Mouse (Mus musculus): ENCODE results near the gene Tspan9. TPM values are rescaled to one million over a fixed set of nuclear protein-coding genes. Genes with fewer than 3 reads are reported as not detected.

Gene Tspan9
- total RNA-seq, 2 experiments from 2014 or later: 53.0 to 57.6 TPM

DNA sequence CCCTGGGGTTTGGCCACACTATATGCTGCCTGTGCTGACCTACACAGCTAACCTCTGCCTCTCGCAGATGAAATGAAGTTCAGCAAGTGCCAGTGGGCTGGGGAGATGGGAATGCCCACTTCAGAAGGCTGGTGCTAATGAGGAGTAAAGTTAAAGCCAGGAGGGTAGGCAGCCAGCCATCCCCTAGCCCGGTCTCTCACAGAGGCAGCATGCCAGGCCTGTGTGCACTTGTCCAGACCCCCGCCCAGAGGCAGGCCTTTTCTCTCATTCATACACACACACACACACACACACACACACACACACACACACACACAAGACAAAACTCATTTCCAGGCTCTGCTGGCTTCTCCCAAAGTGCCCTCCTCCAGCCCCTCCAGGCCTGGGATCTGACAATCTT lies 142.6 kb downstream of the Tspan9 start:
- Histone ChIP-seq H3K27ac (no peak overlapping the region), H3K4me3 (no peak overlapping the region)
- no peak for DNase-seq (ENCODE audit: extremely low spot score in 1 of 2, low spot score in 2 of 2)
- intact Hi-C loops (cut with DNase I): no loop called here
- no peak for TF ChIP-seq CTCF (IDR thresholded peaks at IDR 0.05)

DNA sequence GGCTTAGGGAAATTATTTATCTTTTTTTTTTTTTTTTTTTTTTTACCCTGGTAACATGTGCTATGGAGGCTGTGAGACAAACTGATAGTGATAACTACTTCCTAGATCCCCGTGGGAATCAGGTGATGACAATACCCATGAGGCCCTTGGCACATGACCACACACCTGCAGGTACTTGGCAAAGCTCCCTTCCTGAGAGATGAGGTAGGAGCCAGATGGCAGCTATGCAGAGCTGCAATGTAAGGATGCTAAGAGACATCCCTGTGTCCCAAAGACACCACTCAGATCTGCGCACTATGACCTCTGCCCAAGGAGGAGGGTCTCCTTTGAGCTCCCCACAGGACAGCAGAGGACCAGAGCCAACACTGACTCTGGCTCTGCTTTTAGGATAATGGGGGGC lies 144.3 kb downstream of the Tspan9 start:
- no peak overlapping the region for H3K4me3 ChIP-seq
- DNase-seq (ENCODE audit: extremely low spot score in 1 of 2, low spot score in 2 of 2): no peak
- no peak for TF ChIP-seq CTCF (IDR thresholded peaks at IDR 0.05)
- no peak overlapping the region for H3K27ac ChIP-seq
- intact Hi-C loops (cut with DNase I): no loop called here

DNA sequence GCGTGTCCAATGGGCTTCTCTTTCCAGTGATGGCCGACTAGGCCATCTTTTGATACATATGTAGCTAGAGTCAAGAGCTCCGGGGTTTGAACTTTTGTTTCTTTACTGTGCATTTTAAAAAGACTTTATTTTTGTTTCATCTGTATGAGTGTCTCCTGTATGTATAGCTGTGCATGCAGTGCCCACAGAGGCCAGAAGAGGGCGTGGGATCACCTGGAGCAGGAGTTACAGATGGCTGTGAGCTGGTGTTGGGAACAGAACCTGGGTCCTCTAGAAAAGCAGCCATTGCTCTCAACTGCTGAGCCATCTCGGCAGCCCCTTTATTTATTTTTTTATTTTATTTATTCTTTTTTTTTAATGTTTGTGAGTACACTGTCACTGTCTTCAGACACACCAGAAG lies 146.5 kb downstream of the Tspan9 start:
- H3K27ac ChIP-seq: no peak overlapping the region
- DNase-seq (ENCODE audit: extremely low spot score in 1 of 2, low spot score in 2 of 2): no peak
- peak; percentile 23 for TF ChIP-seq CTCF (IDR thresholded peaks at IDR 0.05)
- intact Hi-C loops (cut with DNase I): no loop called here
- H3K4me3 ChIP-seq: no peak overlapping the region

DNA sequence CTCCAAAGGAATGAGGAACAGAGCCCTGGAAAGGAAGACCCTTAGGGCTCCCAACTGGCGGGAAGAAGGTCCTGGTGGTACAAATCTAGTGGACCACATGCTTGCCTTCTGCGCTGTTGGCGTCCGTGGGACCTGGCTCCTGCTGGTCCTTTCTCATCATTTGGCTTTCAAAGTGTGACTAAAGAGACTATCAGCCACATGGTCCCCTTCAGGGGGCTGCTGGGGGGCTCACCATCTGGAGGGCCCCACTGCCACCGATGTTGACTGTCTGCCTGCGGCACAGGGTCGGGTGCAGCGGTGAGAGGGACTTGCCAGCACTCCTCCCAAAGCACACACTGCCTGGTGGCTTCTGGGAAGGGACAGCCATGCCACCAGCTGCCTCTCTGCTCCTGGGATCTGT lies 150.4 kb downstream of the Tspan9 start:
- Histone ChIP-seq H3K27ac (no peak overlapping the region), H3K4me3 (no peak overlapping the region)
- intact Hi-C loops (cut with DNase I): no loop called here
- TF ChIP-seq CTCF (IDR thresholded peaks at IDR 0.05): no peak
- DNase-seq (ENCODE audit: extremely low spot score in 1 of 2, low spot score in 2 of 2): no peak

DNA sequence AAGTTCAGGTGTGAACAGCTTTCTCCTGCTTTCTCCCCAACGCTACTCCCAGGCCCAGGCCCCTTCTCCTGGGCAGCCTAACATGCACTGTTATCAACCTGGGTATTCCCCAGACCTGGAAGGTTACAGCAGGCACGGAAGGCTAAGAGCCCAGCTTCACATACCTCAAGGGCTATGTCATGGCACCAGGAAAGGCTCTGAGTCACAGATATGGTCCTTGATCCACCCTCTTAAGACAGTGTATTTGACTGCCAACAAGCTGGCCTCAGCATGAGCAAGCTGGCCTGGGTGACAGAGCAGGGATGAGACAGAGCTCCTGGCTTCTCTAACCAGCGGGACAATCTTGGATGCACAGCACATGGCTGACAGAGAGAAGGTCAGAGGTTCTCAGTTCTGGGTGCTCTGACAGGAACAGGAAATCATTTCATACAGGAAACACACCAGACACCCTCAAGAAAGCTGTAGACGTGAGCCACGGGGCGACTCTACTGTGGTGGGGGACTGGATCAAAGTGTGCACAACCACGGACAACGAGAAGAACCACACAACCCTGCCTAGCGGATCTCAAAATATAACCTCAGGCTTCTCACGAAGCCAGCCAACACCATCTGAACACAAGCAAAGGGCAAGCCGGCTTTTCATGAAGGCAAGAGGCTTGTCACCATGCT lies 151.8 kb downstream of the Tspan9 start:
- intact Hi-C loops (cut with DNase I): no loop called here
- no peak for TF ChIP-seq CTCF (IDR thresholded peaks at IDR 0.05)
- no peak overlapping the region for H3K4me3 ChIP-seq
- DNase-seq (ENCODE audit: extremely low spot score in 1 of 2, low spot score in 2 of 2): no peak
- H3K27ac ChIP-seq: no peak overlapping the region

DNA sequence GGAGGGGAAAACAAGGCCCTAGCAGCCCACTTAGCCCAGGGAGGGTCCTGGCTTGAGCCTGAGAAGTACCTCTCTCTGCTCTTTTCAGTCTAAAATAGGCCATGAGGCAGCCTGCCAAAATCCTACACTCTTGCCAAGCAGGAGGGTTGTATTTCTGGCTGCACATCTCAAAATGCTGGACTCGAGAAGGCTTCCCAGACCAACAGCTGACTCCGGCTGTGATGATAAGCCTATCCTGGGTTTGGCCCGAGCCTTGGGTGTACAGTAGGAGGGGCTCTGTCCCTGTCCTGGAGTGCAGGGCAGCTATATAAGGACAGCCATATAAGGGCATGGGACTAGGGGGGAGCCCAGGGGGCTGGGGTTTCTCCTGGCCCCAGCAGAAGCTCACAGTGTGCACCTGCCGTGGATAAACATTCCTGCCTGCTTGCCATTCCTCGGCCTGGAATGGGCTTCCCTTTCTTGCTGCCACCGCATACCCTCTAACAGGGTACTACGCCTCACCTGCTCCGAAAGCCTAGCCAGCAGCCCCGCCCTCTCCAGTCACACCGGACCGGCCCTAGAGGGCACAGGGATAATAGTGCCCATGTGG lies 153.7 kb downstream of the Tspan9 start:
- no peak for TF ChIP-seq CTCF (IDR thresholded peaks at IDR 0.05)
- DNase-seq (ENCODE audit: extremely low spot score in 1 of 2, low spot score in 2 of 2): peak; percentile 65 to 77
- intact Hi-C loops (cut with DNase I): no loop called here
- no peak overlapping the region for H3K4me3 ChIP-seq
- H3K27ac ChIP-seq: peak overlapping the region; percentile 68; the same call in 1 of the 2 replicates

DNA sequence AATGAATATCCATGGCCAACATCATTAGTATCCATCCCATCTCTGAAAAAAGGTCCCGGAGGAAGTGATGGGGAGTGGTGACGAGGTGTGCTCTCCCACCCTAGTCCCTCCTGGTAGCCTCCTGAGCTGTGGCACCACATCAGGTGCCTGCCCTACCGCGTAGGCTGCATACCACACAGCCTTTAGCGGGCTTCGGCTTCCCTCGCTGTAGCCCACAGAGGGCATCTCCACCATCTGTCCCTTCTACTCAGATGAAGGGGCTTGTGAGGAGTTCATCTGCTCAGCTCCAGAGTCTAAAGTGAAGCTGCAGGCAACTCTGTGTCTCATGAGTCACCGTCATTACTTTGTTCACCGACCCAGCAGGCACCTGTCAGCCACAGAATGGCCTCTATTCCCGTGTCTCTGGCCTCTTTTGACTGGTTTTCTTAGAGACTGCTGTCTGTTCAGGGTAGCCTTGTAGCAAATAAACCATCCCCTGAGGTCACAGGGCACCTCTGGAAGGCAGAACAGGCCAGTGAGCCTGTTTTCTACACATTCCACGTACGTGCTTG lies 154.4 kb downstream of the Tspan9 start:
- peak overlapping the region; percentile 55; the same call in 1 of the 2 replicates for H3K27ac ChIP-seq
- no peak for TF ChIP-seq CTCF (IDR thresholded peaks at IDR 0.05)
- H3K4me3 ChIP-seq: no peak overlapping the region
- no peak for DNase-seq (ENCODE audit: extremely low spot score in 1 of 2, low spot score in 2 of 2)
- intact Hi-C loops (cut with DNase I): no loop called here

DNA sequence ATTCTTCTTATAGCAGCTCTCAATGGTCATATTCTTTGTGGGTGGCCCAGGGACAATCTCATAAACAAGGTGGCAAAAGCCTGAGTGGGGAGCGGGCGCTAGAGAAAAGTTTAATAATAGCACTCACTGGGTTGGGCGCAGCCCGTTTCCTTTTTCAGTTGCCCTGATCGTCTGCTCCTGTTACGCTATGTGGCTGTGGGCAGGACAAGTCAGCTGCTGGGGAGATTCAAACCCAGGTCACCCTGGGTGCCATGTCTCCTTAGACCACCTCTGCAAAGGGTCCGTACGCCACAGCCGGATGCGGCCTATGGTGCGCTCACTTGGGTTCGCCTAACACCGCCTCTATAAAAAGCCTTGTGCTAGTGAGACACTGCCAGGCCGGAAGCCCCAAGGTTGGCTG lies 156.0 kb downstream of the Tspan9 start:
- no peak for DNase-seq (ENCODE audit: extremely low spot score in 1 of 2, low spot score in 2 of 2)
- H3K27ac ChIP-seq: no peak overlapping the region
- intact Hi-C loops (cut with DNase I): no loop called here
- no peak for TF ChIP-seq CTCF (IDR thresholded peaks at IDR 0.05)
- no peak overlapping the region for H3K4me3 ChIP-seq

DNA sequence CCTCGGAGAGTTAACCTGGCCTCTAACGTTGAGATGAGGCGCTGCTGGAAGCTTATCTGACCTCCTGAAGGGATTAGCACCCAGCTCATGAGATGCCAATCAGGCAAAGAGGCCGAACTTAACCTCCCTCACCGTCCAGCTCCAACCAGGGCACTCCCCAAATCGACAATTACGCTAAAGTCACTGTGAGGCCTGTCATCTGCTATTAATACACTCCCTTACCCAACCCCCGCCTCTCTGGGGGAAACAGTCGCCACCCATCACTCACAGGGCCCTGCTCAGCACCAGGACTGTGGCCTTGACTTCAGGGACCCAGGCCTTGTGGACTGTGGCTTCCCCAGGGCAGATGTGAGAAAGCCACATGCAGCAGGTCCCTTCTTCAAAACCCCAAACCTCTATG lies 157.0 kb downstream of the Tspan9 start:
- intact Hi-C loops (cut with DNase I): no loop called here
- H3K4me3 ChIP-seq: no peak overlapping the region
- H3K27ac ChIP-seq: no peak overlapping the region
- TF ChIP-seq CTCF (IDR thresholded peaks at IDR 0.05): no peak
- no peak for DNase-seq (ENCODE audit: extremely low spot score in 1 of 2, low spot score in 2 of 2)

DNA sequence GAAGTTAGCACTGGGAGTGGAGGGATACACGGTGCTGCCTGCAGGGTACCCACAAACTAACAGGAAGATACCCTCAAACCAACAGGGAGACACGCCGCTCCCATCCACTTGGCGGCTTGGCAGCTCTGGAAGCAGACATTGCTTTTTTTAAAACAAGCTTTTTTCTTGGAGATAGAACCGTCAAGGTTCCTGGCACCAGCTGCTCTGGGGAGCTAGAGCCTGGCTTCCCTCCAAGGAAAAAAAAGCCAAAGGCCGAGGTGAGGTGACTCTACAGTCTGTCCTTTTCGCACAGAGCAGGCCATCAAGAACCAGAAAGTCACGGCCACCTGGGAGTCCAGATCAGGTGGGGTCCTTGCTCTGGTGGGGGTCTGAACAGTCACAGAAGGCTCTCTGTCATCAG lies 162.2 kb downstream of the Tspan9 start:
- no peak; the same call in 1 of the 2 replicates for TF ChIP-seq CTCF (IDR thresholded peaks at IDR 0.05)
- no peak for DNase-seq (ENCODE audit: extremely low spot score in 1 of 2, low spot score in 2 of 2)

DNA sequence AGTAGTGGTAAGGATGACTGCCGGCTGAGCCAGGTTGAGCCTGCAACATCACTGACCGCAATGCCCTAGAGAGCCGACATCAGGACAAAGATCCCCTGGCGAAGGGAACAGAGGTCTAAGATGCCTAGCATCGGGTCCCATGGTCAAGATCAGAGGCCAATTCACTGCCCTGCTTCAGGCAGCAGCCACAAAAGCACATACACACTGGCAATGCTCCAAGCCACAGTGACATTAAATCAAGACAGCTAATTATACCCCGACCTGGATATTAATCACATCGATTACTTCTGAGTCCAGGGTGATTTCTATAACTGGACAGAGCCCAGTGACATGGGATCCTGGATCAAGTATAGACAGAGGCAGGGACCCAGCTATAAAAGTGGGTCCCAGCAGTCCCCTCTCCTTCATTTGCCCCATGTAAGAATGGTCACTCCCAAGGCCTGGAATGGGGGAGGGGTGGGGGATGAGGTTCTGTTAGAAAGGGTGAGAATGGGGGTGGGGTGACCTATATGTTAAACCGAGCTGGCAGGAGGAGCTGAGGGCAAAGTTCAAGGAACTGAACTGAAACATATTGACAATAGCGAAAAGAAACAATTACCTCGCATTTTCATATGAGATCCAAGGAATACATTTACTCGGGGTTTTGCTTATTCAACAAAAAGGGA lies 162.9 kb downstream of the Tspan9 start:
- intact Hi-C loops (cut with DNase I): no loop called here
- no peak for DNase-seq (ENCODE audit: extremely low spot score in 1 of 2, low spot score in 2 of 2)
- TF ChIP-seq CTCF (IDR thresholded peaks at IDR 0.05): no peak
- Histone ChIP-seq H3K27ac (no peak overlapping the region), H3K4me3 (no peak overlapping the region)

More for the DNA sequence above, 162.2 kb downstream of the Tspan9 start:
- H3K4me3 ChIP-seq: no peak overlapping the region
- 0 out of 2 replicates have a peak overlapping the region, but pooled peaks have one; percentile 15 for H3K27ac ChIP-seq
- intact Hi-C loops (cut with DNase I): no loop called here

DNA sequence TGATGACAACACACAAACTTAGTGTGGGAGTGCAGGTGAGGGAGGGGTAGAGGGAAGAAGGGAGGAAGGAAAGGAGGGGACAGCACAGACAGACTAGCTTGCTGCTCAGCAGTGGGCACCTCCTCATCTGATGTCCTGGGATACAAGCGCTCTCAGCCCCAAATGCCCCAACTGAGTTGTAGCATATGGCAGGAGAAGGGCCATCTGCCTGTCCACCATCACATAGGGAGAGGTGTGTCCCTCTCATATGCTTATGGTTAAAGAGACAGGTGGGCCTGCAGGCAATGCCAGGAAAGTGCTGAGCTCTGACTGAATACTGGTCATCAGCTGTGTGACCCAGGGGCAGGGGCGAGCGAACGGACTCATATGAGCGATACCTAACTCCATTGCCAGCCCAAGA lies 163.6 kb downstream of the Tspan9 start:
- Histone ChIP-seq H3K4me3 (no peak overlapping the region), H3K27ac (no peak overlapping the region)
- no peak for DNase-seq (ENCODE audit: extremely low spot score in 1 of 2, low spot score in 2 of 2)
- intact Hi-C loops (cut with DNase I): no loop called here
- TF ChIP-seq CTCF (IDR thresholded peaks at IDR 0.05): no peak

Measured in left cerebral cortex, adult 2 months (tissue).